Mouse (Mus musculus) liver, embryonic 14.5 days (tissue): ENCODE data around the gene Prss21.
"Not testable (repeated sequence)": the region's sequence is repeated elsewhere in the genome, so short reads cannot be mapped to it uniquely, and the experiment has no call there.

ENCODE experiments used
- CTCF ChIP-seq: IDR thresholded peaks from 2 replicates; pipeline ENCODE4 v1.5.1; 2016; ENCODE audit warnings: antibody characterized with exemption, low read depth, control low read depth
- EP300 ChIP-seq: IDR thresholded peaks from 2 replicates; pipeline ENCODE4 v1.6.1; 2016; ENCODE audit warnings: antibody characterized with exemption, low read depth

- not testable (repeated sequence) for TF ChIP-seq CTCF, EP300
Measured at GRCm38 (mm10) chr17:23880576-23880975, 12.7 kb downstream of the Prss21 start, which contains the start of the genes Dcpp1 and Dcpp2.
